In the genomic region with DNA sequence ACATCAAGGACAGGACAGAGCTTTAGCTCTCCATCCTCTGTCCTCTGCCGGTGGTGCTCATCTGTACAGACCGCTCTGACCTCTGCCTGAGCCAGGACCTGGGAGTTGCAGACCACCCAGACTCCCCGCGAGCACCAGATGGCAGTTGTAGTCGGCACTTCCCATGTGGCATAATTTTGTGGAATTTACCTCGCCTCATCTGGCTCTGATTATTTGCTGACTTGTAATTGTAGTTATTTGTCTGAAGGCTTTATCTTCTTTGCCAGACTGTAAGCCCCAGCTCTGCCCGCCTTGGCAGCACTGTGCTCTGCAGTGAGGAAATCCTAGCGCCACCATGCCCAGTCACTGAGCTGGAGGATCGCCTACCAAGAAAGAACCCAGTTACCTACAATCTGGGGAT, we compare ENCODE assay signal across 10 mouse cellular contexts. TPM values are rescaled to one million over a fixed set of nuclear protein-coding genes. Genes with fewer than 3 reads are reported as not detected.
DNase-seq lines count a peak whose midpoint lies in the region; ATAC-seq and TF ChIP-seq lines count a peak whose summit lies in the region.
"Had no signal": no experiment of that assay in that cellular context is flagged by ENCODE, and none has a peak within 500 bp of the region (broad histone marks: within the 10 kb centered on the region; RNA-seq: fewer than 3 reads in every experiment).

No protein-coding gene starts in this region.

- TF ChIP-seq POLR2A in testis, adult 2 months (IDR thresholded peaks at IDR 0.05; ENCODE audit: control insufficient read depth, low read depth, low read length) = peak; percentile 45; the same call in 1 of the 2 replicates

- peak; percentile 58 for ATAC-seq in megakaryocyte progenitor cell, adult 5-6 weeks (replicated peaks; ENCODE audit: poor library complexity)

- no peaks in the 10 kb centered on the region for H3K27me3 ChIP-seq in testis, adult 2 months (ENCODE audit: control insufficient read depth, insufficient read depth, low read length)

- peak; percentile 17 to 41 for DNase-seq in frontal cortex, postnatal 36 days (ENCODE audit: low spot score in 2 of 2)
- no peak for DNase-seq in frontal cortex, postnatal 14 days (ENCODE audit: low spot score in 2 of 2)
- no peak for DNase-seq in testis, postnatal 10 days (ENCODE audit: low spot score)
- DNase-seq in MN1 (ENCODE audit: low spot score) = no peak
- DNase-seq in layer of hippocampus, postnatal 10 days (ENCODE audit: low spot score in 2 of 2) = no peak
- DNase-seq in lung, postnatal 14 days = no peak
- DNase-seq: cerebellum, adult 8-10 months had no signal

- H3K36me3 ChIP-seq in testis, adult 2 months (ENCODE audit: control insufficient read depth, insufficient read depth, low read length) = no peaks in the 10 kb centered on the region

- H3K4me3 ChIP-seq in testis, adult 2 months (ENCODE audit: control insufficient read depth, low read depth, low read length) = peak overlapping the region; percentile 40

- TF ChIP-seq CTCF in testis, adult 2 months (IDR thresholded peaks at IDR 0.05; ENCODE audit: control insufficient read depth, insufficient read depth, insufficient replicate concordance, low read depth, low read length) = no peak

- no peak overlapping the region for H3K27ac ChIP-seq in testis, adult 2 months (ENCODE audit: control insufficient read depth, insufficient read depth, low read depth, low read length)
- H3K27ac ChIP-seq: macrophage had no signal

- peaks cover 6% of the 10 kb centered on the region for H3K4me1 ChIP-seq in testis, adult 2 months (ENCODE audit: control insufficient read depth, insufficient read depth, low read length)

RNA-seq across cellular contexts. Expression of a gene that starts 35.8 kb away (rescaled TPM):
- polyA plus RNA-seq in testis, adult 2 months (2012; rRNA removed) = 2.0 and 2.3 TPM in 2 replicates
- total RNA-seq in megakaryocyte progenitor cell, adult 5-6 weeks (2015) = 23.7 and 25.4 TPM in 2 replicates
- 18.9 and 20.5 TPM in 2 replicates for total RNA-seq in megakaryocyte progenitor cell, adult 5-6 weeks (2017)
- 10 to 100 TPM; 26.5 to 28.9 TPM for total RNA-seq in layer of hippocampus, postnatal 10 days (2021)

Comparison
In these comparisons a context has a peak if more than half of its experiments do, and no peak if none do; other contexts are left out.
1. DNase-seq: peak in frontal cortex, postnatal 36 days (2 of 2); none in frontal cortex, postnatal 14 days (0 of 2), testis, postnatal 10 days (single experiment), MN1 (single experiment), layer of hippocampus, postnatal 10 days (0 of 2) and lung, postnatal 14 days (single experiment).